Comparison of ENCODE assay signal across 1 mouse cellular context in the genomic region with DNA sequence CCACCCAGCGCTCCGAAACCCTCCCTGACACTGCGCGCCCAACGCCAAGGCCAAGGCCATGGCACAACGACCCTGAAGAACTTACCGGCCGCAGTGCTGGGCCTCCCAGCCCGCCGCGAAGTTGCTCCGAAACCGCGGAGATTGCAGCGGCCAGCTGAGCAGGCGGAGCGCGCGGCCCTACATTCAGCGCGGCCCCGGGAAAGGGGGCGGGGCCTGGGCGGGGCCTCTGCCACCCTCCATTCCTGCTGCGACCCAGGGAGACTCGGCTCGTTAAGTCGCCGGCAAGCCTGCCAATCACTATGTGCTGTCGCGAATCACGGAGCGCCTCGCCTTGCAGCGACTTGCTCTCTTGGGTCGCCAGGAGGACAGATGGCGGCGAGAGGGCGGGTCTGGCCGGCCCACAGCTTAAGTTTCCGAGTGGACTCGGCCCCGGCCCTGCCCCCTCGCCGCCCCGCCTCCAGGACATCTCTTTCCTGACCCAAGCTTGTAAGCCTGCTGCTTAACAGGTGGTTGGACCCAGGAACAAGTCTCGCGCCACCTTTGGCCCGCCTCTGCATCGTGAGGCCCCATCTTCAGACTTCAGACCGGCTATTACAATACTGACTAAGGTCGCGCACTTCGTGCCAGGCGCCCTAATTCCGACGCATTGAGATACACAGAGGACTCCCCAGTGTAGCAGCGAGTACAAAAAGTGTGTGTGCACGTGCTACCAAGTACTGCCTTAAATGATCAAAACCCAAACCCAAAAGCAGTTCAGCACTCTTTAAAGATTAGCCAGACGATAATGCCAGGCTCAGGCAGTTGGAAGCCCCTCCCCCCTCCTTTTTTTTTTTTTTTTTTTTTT.
TF ChIP-seq lines count a peak whose summit lies in the region.

A gene (minus strand): TSS at position 425 of the 844 bp plus-strand sequence.

TF ChIP-seq in CH12.LX, 34 proteins besides CTCF, POLR2A, EP300 and RAD21 (continued from another document):
- TF ChIP-seq NELFE (IDR thresholded peaks at IDR 0.05; ENCODE audit: low read depth, low read length) (peak; percentile 61), ZMIZ1 (IDR thresholded peaks at IDR 0.05; ENCODE audit: low read depth, low read length) (peak; percentile 42; the same call in 1 of the 2 replicates), USF1 (IDR thresholded peaks at IDR 0.05; ENCODE audit: low read depth, low read length) (no peak), MAX (IDR thresholded peaks at IDR 0.05; ENCODE audit: low read length) (peak; percentile 62; the same call in 1 of the 2 replicates), MAZ (IDR thresholded peaks at IDR 0.05; ENCODE audit: low read depth, low read length) (no peak), TBP (conservative IDR thresholded peaks at IDR 0.05; ENCODE audit: low read depth, low read length) (peak; percentile 38; the same call in 1 of the 2 replicates), BHLHE40 (IDR thresholded peaks at IDR 0.05; ENCODE audit: low read depth, low read length) (peak; percentile 71), SIN3A (IDR thresholded peaks at IDR 0.05; ENCODE audit: low read length) (peak; percentile 80), NRF1 (IDR thresholded peaks at IDR 0.05; ENCODE audit: low read depth, low read length) (peak; percentile 58), TCF12 (IDR thresholded peaks at IDR 0.05; ENCODE audit: low read depth, low read length) (peak; percentile 77), IRF4 (IDR thresholded peaks at IDR 0.05; ENCODE audit: low read depth, low read length) (peak; percentile 54; the same call in 1 of the 2 replicates), POLR2AphosphoS2 (IDR thresholded peaks at IDR 0.05; ENCODE audit: low read depth, low read length) (no peak), CHD2 (IDR thresholded peaks at IDR 0.05; ENCODE audit: low read length) (peak; percentile 85)
TF ChIP-seq in CH12.LX: peak in this region for 15.
